Mouse (Mus musculus) retina, adult 2 months (tissue): ENCODE results near the gene Abat.
"Not testable (repeated sequence)": the region's sequence is repeated elsewhere in the genome, so short reads cannot be mapped to it uniquely, and the experiment has no call there.

Source experiments
- DNase-seq: peaks from one replicate; pipeline ENCODE4 v3.0.0-alpha.2; 2012; ENCODE audit warnings: low read depth, low spot score

Abat gene

GRCm38 (mm10) chr16:8532894-8533293, 19.7 kb downstream of the Abat start:
- no peak for DNase-seq

GRCm38 (mm10) chr16:8533477-8533876, 20.2 kb downstream of the Abat start:
- DNase-seq, result no peak

GRCm38 (mm10) chr16:8534466-8535200, 21.4 kb downstream of the Abat start:
- DNase-seq, result no peak

- no peak for DNase-seq
These were observed 22.2 kb downstream of the Abat start for GRCm38 (mm10) chr16:8535411-8535810.

GRCm38 (mm10) chr16:8539150-8539865, 26.1 kb downstream of the Abat start:
- DNase-seq, result no peak

GRCm38 (mm10) chr16:8540859-8541314, 27.7 kb downstream of the Abat start:
- no peak for DNase-seq

GRCm38 (mm10) chr16:8547836-8548235, 34.6 kb downstream of the Abat start:
- no peak for DNase-seq

- DNase-seq, result no peak
These were observed 36.3 kb downstream of the Abat start for GRCm38 (mm10) chr16:8549506-8549905.

GRCm38 (mm10) chr16:8554351-8554750, 41.1 kb downstream of the Abat start:
- no peak for DNase-seq

- DNase-seq, result not testable (repeated sequence)
These were observed 41.5 kb downstream of the Abat start for GRCm38 (mm10) chr16:8554751-8555150.

GRCm38 (mm10) chr16:8555371-8555770, 42.1 kb downstream of the Abat start:
- not testable (repeated sequence) for DNase-seq

- no peak for DNase-seq
These were observed 46.9 kb downstream of the Abat start for GRCm38 (mm10) chr16:8560079-8560478.

- DNase-seq, result not testable (repeated sequence)
These were observed 47.9 kb downstream of the Abat start for GRCm38 (mm10) chr16:8561101-8561500.

GRCm38 (mm10) chr16:8561856-8562255, 48.6 kb downstream of the Abat start:
- DNase-seq, result not testable (repeated sequence)

GRCm38 (mm10) chr16:8562827-8563226, 49.6 kb downstream of the Abat start:
- DNase-seq, result not testable (repeated sequence)

GRCm38 (mm10) chr16:8564836-8565235, 51.6 kb downstream of the Abat start:
- DNase-seq, result no peak

GRCm38 (mm10) chr16:8565539-8565938, 52.3 kb downstream of the Abat start:
- no peak for DNase-seq

GRCm38 (mm10) chr16:8566115-8566711, 53.0 kb downstream of the Abat start:
- no peak for DNase-seq

- DNase-seq, result no peak
These were observed 55.7 kb downstream of the Abat start for GRCm38 (mm10) chr16:8568881-8569280.

GRCm38 (mm10) chr16:8570336-8570735, 57.1 kb downstream of the Abat start:
- DNase-seq, result no peak

- DNase-seq, result no peak
These were observed 57.8 kb downstream of the Abat start for GRCm38 (mm10) chr16:8570901-8571615.

GRCm38 (mm10) chr16:8573041-8573440, 59.8 kb downstream of the Abat start:
- no peak for DNase-seq
